Mouse (Mus musculus) left cerebral cortex, adult 2 months (tissue): ENCODE measurements at regions not wholly inside any gene's neighbourhood (a gene's known extent, or its start where the extent isn't known, plus 50 kb on each side); places are given as distances from the start of the nearest gene placed in this dataset.

ENCODE experiments used
- DNase-seq, 2 experiments: peaks; one replicate each; pipeline ENCODE4 v3.0.0; 2021 to 2022; ENCODE audit warnings: low spot score in 2 of 2, mixed read lengths in 1 of 2; ENCODE audit errors: extremely low spot score in 1 of 2
- H3K27ac ChIP-seq: fragments of 200-600 bp; 2 replicates; pipeline ENCODE4 v1.8.1; 2022
- H3K4me3 ChIP-seq: fragments of 200-600 bp; 2 replicates; pipeline ENCODE4 v1.8.1; 2022
- CTCF ChIP-seq: fragments of 200-600 bp; IDR thresholded peaks from 2 replicates; pipeline ENCODE4 v1.8.1; 2022; ENCODE audit warnings: antibody characterized with exemption, mild to moderate bottlenecking, moderate library complexity
- intact Hi-C: fragments of 180-260 bp; cut with DNase I; formaldehyde crosslinking; loops from one replicate; pipeline ENCODE4 v1.15.1; 2025

DNA sequence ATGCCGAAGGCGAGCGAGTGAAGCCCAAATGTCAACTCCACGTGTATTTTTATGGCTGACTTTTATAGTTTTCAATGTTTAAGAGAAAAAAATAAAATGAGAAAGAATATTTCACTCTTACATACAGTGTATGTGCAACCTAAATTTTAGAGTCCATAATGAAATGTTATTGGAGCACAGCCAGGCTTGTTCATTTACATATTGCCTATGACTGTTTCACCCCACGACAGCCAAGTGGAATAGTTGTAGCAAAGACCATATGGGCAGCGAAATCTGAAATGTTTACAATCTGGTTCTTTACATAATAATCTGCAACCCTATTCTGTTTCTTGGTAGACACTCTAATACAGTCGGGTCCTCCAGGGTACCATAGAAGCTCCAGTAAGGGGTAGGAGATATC is 223.3 kb upstream of the Noct start:
- Histone ChIP-seq H3K27ac (no peak overlapping the region), H3K4me3 (no peak overlapping the region)
- intact Hi-C loops, result no loop called here
- TF ChIP-seq CTCF, result no peak
- no peak for DNase-seq

DNA sequence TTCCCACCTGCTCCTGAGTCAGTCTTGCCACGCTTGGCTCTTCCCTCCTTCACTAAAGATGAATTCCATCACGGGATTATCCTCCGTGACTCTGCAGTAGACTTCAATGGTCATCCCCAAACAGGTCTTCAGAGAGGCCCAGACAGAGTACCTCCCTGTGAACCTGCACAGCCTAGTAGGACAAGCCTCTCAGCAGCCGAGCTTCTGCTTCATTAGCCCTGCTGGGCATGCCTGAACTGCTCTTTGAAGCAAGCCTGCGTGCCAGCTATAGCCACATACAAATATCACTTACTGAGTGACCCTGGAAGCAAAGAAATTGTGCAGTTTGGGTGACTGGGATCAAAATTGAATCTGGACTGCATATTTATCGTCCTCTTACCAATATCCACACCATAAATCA is 221.6 kb upstream of the Noct start:
- no peak for DNase-seq
- no peak overlapping the region for H3K27ac ChIP-seq
- no peak for TF ChIP-seq CTCF

DNA sequence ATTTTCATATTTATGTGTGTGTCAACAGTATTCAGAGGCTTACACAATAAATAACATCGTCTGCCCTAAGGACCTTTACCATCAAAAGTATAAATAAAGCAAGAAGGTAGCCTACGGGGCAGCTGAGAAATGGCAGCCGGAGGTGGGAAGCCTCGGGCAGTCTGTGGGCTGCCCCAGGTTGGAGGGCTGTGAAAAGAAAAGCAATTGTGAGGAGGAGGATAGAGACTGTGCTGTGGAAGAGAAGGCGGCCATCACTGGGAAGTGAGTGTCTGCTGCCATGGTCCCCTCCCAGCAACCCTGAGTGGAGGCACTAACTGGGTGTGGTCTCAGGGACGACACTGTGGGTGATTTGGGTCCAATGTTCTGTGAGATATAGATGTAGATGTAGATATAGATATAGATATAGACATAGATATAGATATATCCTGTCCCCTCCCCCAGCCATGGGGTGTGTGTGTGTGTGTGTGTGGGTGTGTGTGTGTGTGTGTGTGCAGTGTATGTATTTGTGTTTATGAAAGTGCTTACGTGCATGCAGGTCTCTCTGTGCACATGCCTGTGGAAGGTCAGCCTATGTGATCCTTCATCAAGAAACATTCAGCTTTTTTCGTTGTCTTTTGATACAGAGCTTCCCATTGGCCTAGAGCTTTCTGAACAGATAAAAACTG is 220.6 kb upstream of the Noct start:
- TF ChIP-seq CTCF, result no peak
- Histone ChIP-seq H3K27ac (no peak overlapping the region), H3K4me3 (no peak overlapping the region)
- intact Hi-C loops, result no loop called here
- no peak for DNase-seq

More for the DNA sequence above, 221.6 kb upstream of the Noct start:
- H3K4me3 ChIP-seq, result no peak overlapping the region
- intact Hi-C loops, result no loop called here

GRCm38 (mm10) chr3:51004216-51004615 is 220.0 kb upstream of the Noct start:
- Histone ChIP-seq H3K27ac (no peak overlapping the region), H3K4me3 (no peak overlapping the region)
- TF ChIP-seq CTCF, result no peak
- intact Hi-C loops, result no loop called here
- no peak for DNase-seq

DNA sequence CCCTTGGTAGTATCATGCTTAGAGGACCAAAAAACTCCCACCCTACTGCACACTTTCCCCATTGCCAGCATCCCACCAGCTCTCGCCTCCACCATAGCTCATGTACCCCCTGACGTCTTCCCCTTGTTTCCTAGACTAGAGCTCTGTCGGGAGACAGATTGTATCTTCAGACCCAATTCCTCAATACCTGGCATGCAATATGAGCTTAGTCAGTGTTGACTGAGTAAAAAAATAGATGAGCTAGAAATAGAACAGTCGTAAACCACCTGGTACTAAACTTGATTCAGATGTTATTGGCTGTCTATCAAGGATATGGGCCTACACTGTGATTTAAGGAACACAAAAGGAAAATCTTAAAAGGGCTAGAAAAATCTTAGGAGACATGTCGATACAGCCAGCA is 215.1 kb upstream of the Noct start:
- intact Hi-C loops, result no loop called here
- TF ChIP-seq CTCF, result no peak
- no peak overlapping the region for H3K27ac ChIP-seq
- H3K4me3 ChIP-seq, result no peak overlapping the region
- no peak for DNase-seq

DNA sequence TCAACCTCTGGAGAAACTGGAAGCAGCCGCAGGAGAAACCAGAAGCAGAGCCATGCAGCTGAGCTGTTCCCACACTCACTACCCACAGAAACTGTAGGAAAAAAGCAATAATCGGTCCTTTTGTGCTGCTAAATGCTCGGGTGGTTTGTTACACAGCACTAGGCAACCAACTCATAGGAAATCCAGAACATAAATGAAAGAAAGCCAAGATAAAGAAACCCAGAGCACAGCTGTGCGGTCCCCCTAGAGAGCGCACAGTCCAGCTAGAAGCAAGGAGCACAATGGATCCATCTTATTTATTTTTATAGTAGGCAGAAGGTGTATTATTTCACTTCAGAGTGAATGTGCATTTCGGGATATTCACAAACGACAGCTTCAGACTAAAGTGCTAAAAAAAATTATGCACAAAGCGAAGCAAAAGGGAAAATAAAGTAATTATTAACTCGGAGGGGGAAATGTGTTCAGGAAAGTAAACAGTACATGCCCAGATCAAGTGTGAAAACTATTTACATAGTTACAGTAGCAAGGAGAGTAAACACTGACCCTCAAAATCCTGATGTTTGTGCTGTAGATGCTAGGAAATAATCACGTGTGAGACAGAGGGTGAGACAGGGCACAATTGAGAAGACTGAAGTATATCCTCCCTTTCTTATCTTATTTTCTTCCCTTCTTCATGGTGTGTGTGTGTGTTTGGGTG is 204.4 kb upstream of the Noct start:
- no peak for DNase-seq
- TF ChIP-seq CTCF, result no peak
- no peak overlapping the region for H3K4me3 ChIP-seq
- intact Hi-C loops, result no loop called here
- no peak overlapping the region for H3K27ac ChIP-seq

DNA sequence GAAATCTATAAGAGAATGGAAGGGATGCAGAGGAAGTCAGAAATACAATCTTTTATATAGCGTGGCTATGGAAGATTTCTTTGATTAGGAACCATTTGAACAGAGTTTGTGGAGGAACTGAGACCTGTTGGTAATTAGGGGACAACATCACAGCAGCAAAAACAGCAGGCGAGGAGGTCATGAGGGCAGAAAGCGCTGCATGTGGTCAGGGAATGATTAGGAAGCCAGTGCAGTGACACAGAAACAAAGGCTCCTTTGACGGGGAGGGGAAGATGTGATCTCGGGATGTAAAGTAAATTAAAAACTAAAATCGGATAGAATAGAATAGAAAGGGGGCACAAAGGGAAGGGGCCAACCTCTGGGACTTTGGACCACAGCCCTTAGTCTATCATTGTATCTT is 199.6 kb upstream of the Noct start:
- H3K4me3 ChIP-seq, result no peak overlapping the region
- no peak for TF ChIP-seq CTCF
- no peak overlapping the region for H3K27ac ChIP-seq
- intact Hi-C loops, result no loop called here
- DNase-seq, result no peak

DNA sequence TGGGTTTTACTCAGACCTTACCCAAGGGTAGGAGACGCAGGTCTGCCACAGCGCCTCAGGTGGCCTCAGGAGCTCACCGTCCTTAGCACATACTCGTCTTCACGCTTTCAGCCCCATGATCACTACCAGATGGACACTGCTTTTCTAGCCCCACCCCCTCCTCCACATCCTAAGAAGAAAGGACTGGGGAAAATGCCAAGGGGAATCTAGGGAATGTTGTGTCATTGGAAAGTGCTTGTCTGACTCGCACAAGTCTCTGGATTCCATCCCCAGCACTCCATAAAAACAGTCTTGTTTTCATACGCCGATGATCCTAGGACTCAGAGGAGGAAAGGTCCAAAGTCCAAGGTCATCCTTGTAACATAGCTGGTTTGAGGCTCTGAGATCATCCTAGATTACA is 192.4 kb upstream of the Noct start:
- no peak for TF ChIP-seq CTCF
- no peak for DNase-seq
- Histone ChIP-seq H3K27ac (no peak overlapping the region), H3K4me3 (no peak overlapping the region)
- intact Hi-C loops, result no loop called here

DNA sequence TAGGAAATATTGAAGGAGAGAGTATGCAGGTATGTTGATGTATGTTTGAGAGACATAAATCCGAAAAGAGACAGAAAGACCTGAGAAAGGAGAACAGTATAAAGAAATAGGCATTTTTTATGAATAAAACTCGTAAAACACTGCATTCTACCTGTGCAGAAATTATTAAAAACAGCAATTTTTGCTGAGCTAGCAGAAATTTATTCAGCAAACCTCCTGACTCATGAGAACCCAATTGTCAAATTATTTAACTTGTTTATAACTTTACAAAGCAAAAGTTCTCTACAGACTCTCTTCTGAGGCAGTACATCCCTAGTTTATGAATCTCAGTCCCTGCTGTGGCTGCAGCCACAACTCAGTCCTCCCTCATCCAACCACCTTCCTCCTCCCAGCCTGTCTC is 191.0 kb upstream of the Noct start:
- H3K4me3 ChIP-seq, result no peak overlapping the region

GRCm38 (mm10) chr3:51036700-51037306 is 187.4 kb upstream of the Noct start:
- Histone ChIP-seq H3K27ac (no peak overlapping the region), H3K4me3 (no peak overlapping the region)
- TF ChIP-seq CTCF, result no peak
- intact Hi-C loops, result no loop called here
- no peak for DNase-seq

More for the DNA sequence above, 191.0 kb upstream of the Noct start:
- DNase-seq, result no peak
- no peak overlapping the region for H3K27ac ChIP-seq
- TF ChIP-seq CTCF, result no peak
- intact Hi-C loops, result no loop called here

GRCm38 (mm10) chr3:51042223-51042846 is 181.9 kb upstream of the Noct start:
- no peak overlapping the region for H3K4me3 ChIP-seq
- no peak overlapping the region for H3K27ac ChIP-seq
- intact Hi-C loops, result no loop called here
- no peak for TF ChIP-seq CTCF
- no peak for DNase-seq

GRCm38 (mm10) chr3:51048739-51049138 is 175.5 kb upstream of the Noct start:
- TF ChIP-seq CTCF, result no peak
- Histone ChIP-seq H3K4me3 (no peak overlapping the region), H3K27ac (no peak overlapping the region)
- intact Hi-C loops, result no loop called here
- no peak for DNase-seq

DNA sequence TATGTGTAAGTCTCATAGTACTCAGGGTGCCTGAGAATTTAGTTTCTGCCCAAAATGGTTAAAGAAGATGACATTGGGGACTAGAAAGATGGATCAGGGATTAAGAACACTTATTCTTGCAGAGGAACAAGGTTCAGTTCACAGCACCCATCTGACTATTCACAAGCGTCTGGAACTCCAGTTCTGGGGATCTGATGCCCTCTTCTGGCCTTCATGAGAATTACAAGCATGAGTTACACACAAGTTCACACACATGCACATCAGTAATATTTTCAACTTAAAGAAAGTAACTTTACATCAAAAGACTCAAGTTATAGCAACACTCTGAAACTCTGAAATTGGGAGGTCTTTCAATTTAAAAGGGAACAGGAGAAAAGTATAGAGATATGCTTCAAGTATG is 174.1 kb upstream of the Noct start:
- no peak overlapping the region for H3K4me3 ChIP-seq
- DNase-seq, result no peak
- H3K27ac ChIP-seq, result no peak overlapping the region
- intact Hi-C loops, result no loop called here
- TF ChIP-seq CTCF, result peak; percentile 9; the same call in 1 of the 2 replicates
